Mouse (Mus musculus) hindbrain, postnatal 0 days (tissue): Measurements from ENCODE around the gene Cd36. TPM values are rescaled to one million over a fixed set of nuclear protein-coding genes. Genes with fewer than 3 reads are reported as not detected.
"Not testable (repeated sequence)": the region's sequence is repeated elsewhere in the genome, so short reads cannot be mapped to it uniquely, and the experiment has no call there.

Source experiments
- ATAC-seq: fragments of 200-750 bp; cut with Nextera tagmentation; 2 replicates; pipeline ENCODE4 v1.8.0; 2017; ENCODE audit warnings: mild to moderate bottlenecking, moderate TSS enrichment, moderate library complexity
- DNase-seq: peaks from one replicate; pipeline ENCODE4 v3.0.0-alpha.2; 2015; ENCODE audit warnings: low spot score
- H3K27ac ChIP-seq: fragments of 300-500 bp; sonication (generic); 2 replicates; pipeline ENCODE4 v1.5.1; 2014; ENCODE audit warnings: mild to moderate bottlenecking
- H3K27me3 ChIP-seq: fragments of 300-500 bp; sonication (generic); 2 replicates; pipeline ENCODE4 v1.6.1; 2014; ENCODE audit warnings: low read length, mixed read lengths; ENCODE audit not compliant: insufficient read depth
- H3K36me3 ChIP-seq: fragments of 300-500 bp; sonication (generic); 2 replicates; pipeline ENCODE4 v1.6.1; 2014; ENCODE audit warnings: low read length, mixed read lengths; ENCODE audit not compliant: insufficient read depth
- H3K4me1 ChIP-seq: fragments of 300-500 bp; sonication (generic); 2 replicates; pipeline ENCODE4 v1.6.1; 2014; ENCODE audit warnings: antibody characterized with exemption, low read length, mixed read lengths; ENCODE audit not compliant: insufficient read depth
- H3K4me2 ChIP-seq: fragments of 300-500 bp; sonication (generic); 2 replicates; pipeline ENCODE4 v1.6.1; 2014; ENCODE audit warnings: low read depth, mild to moderate bottlenecking, low read length, moderate library complexity, mixed read lengths
- H3K4me3 ChIP-seq: fragments of 300-500 bp; sonication (generic); 2 replicates; pipeline ENCODE4 v1.5.1; 2014; ENCODE audit warnings: low read length
- H3K9ac ChIP-seq: fragments of 300-500 bp; sonication (generic); replicated peaks from 2 replicates; pipeline ENCODE4 v1.6.1; 2014; ENCODE audit warnings: mild to moderate bottlenecking, low read length, moderate library complexity, mixed read lengths
- H3K9me3 ChIP-seq: fragments of 300-500 bp; sonication (generic); 2 replicates; pipeline ENCODE4 v1.6.1; 2016; ENCODE audit warnings: low read length, mixed read lengths
- CTCF ChIP-seq: IDR thresholded peaks from 2 replicates; pipeline ENCODE4 v1.5.1; 2016; ENCODE audit warnings: antibody characterized with exemption, control low read depth, low read depth
- WGBS: fragments of 180-500 bp; shearing (Covaris S2); extraction: QIAGEN DNeasy Blood & Tissue Kit; methylation state at CpG from one replicate; pipeline ENCODE4 v1.1.7; 2014; 5-methylcytosine and 5-hydroxymethylcytosine counted together
- polyA plus RNA-seq: library from polyadenylated mRNA; unstranded; fragments of >200 nt; fragmentation: Nextera tagmentation; extraction: Ambion mirVana; gene quantifications from 2 replicates; pipeline ENCODE4 v1.2.1, GENCODE M21; 2015
- total RNA-seq: library from RNA; depleted of rRNA; stranded (reverse); fragments of >200 nt; gene quantifications from 2 replicates; pipeline ENCODE4 v1.2.3, GENCODE M21; 2014

Gene Cd36
- total and polyA plus RNA-seq, 2 experiments from 2014 or later, result 4.0 to 5.1 TPM

DNA sequence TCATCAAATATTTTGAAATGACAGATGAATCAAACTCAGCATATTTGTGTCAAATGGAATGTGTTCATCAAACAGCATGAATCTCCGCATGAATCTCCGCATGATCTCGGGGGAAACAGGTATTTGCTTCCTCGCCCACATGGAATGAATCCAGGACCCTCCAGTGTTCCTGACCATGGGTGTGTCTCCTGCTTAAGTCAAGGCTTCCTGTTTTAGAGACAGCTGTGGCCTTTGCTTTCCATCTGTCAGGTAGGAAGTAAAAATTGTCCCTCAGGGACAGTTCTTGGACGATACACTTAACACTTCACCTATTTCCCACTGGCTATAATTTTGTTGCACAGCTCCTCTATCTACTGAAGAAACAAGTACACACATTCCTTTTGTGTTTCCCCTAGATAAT, 30.4 kb upstream of the Cd36 start:
- H3K4me2 ChIP-seq, result no peak overlapping the region
- H3K27ac ChIP-seq, result no peak overlapping the region
- no peaks in the 10 kb centered on the region for H3K9me3 ChIP-seq
- H3K9ac ChIP-seq, result no peak overlapping the region
- H3K27me3 ChIP-seq, result no peaks in the 10 kb centered on the region
- DNase-seq (no peak), ATAC-seq (no peak)
- H3K4me3 ChIP-seq, result no peak overlapping the region
- no peaks in the 10 kb centered on the region for H3K4me1 ChIP-seq
- TF ChIP-seq CTCF, result no peak
- 68% methylated on average over 5 of the region's 5 CpGs for WGBS
- no peaks in the 10 kb centered on the region for H3K36me3 ChIP-seq

DNA sequence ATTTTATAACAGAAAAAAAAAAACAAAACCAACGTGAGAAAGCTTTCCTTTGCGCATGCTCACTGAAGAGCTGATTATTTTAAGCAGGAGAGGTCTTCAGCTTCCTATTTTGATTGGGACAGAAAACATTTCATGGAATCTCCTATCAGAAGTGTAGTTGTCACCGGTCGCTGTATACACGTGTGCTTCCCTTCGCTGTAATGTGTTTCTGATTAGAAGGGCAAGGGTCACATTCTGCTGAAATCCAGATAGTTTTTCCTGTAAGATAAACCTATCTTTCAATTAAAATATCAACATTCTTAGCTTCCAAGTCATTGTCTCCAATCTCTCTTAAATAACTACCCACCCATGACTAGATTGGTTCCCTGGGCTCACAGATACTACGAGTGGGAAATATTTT, 16.2 kb upstream of the Cd36 start:
- no peaks in the 10 kb centered on the region for H3K27me3 ChIP-seq
- no peak for ATAC-seq
- H3K4me3 ChIP-seq, result no peak overlapping the region
- H3K9ac ChIP-seq, result no peak overlapping the region
- no peaks in the 10 kb centered on the region for H3K4me1 ChIP-seq
- WGBS, result 79% methylated on average over 7 of the region's 7 CpGs
- H3K36me3 ChIP-seq, result no peaks in the 10 kb centered on the region
- no peak for DNase-seq
- no peak overlapping the region for H3K4me2 ChIP-seq
- no peak overlapping the region for H3K27ac ChIP-seq
- no peaks in the 10 kb centered on the region for H3K9me3 ChIP-seq
- TF ChIP-seq CTCF, result no peak

GRCm38 (mm10) chr5:17898948-17899347, 10.3 kb upstream of the Cd36 start:
- 66% methylated on average over 3 of the region's 3 CpGs for WGBS
- H3K4me2 ChIP-seq, result no peak overlapping the region
- no peaks in the 10 kb centered on the region for H3K27me3 ChIP-seq
- DNase-seq (no peak), ATAC-seq (no peak)
- H3K27ac ChIP-seq, result no peak overlapping the region
- no peak for TF ChIP-seq CTCF
- H3K9me3 ChIP-seq, result no peaks in the 10 kb centered on the region
- H3K36me3 ChIP-seq, result no peaks in the 10 kb centered on the region
- no peak overlapping the region for H3K4me3 ChIP-seq
- no peak overlapping the region for H3K9ac ChIP-seq
- H3K4me1 ChIP-seq, result no peaks in the 10 kb centered on the region

- not testable (repeated sequence) for H3K36me3 ChIP-seq, H3K4me2 ChIP-seq, H3K4me3 ChIP-seq, ATAC-seq, H3K9ac ChIP-seq, DNase-seq, H3K4me1 ChIP-seq, H3K27me3 ChIP-seq, H3K27ac ChIP-seq, H3K9me3 ChIP-seq
- WGBS, result 95% methylated on average over 5 of the region's 5 CpGs
Observed at GRCm38 (mm10) chr5:17897641-17898040, 9.0 kb upstream of the Cd36 start.

DNA sequence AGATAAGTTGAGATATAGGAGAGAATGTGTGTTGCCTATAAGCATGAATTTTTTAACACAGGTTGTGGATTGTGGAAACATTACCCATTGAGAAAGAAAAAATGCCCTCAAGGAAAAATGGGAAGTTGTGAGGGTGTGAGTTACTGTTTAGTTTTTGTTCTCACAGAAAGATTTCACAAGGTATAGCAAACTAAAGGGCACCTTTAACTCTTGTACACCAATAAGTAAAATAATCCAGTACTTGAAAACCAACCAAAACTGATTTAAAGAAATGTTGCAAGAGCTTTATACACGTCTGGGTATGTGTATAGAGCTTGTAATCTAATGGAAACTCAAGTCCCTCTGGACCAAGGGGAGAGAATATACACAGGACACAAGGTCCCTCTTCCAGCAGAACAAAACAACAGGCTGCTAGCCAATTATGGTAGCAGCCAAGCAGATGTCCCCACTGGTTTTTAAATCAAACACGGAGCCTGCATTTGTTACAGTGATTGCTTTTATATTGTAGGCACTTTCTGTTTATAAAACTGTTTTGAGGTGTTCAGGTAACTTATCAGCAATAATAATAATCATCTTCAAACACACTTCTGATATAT, 5.1 kb upstream of the Cd36 start:
- WGBS, result 50% methylated on average over 2 of the region's 2 CpGs

GRCm38 (mm10) chr5:17889291-17889690, 690 bp upstream of the Cd36 start:
- 79% methylated on average over 1 of the region's 1 CpGs for WGBS

More for the DNA sequence above, 5.1 kb upstream of the Cd36 start:
- no peak overlapping the region for H3K4me2 ChIP-seq
- no peaks in the 10 kb centered on the region for H3K36me3 ChIP-seq
- H3K4me3 ChIP-seq, result no peak overlapping the region
- H3K9me3 ChIP-seq, result no peaks in the 10 kb centered on the region
- H3K27ac ChIP-seq, result no peak overlapping the region
- no peak overlapping the region for H3K9ac ChIP-seq
- no peaks in the 10 kb centered on the region for H3K27me3 ChIP-seq
- DNase-seq (no peak), ATAC-seq (no peak)
- H3K4me1 ChIP-seq, result no peaks in the 10 kb centered on the region
- no peak for TF ChIP-seq CTCF

GRCm38 (mm10) chr5:17886377-17886776, 2.2 kb downstream of the Cd36 start:
- H3K27ac ChIP-seq, result no peak overlapping the region
- H3K36me3 ChIP-seq, result no peaks in the 10 kb centered on the region
- H3K27me3 ChIP-seq, result no peaks in the 10 kb centered on the region
- no peak overlapping the region for H3K4me2 ChIP-seq
- no peak for DNase-seq
- no peak overlapping the region for H3K9ac ChIP-seq
- ATAC-seq, result no peak
- H3K9me3 ChIP-seq, result no peaks in the 10 kb centered on the region
- no peaks in the 10 kb centered on the region for H3K4me1 ChIP-seq
- H3K4me3 ChIP-seq, result no peak overlapping the region
- 88% methylated on average over 3 of the region's 3 CpGs for WGBS
- no peak for TF ChIP-seq CTCF

More at GRCm38 (mm10) chr5:17889291-17889690, 690 bp upstream of the Cd36 start:
- DNase-seq, result no peak
- no peak overlapping the region for H3K4me2 ChIP-seq
- no peak for TF ChIP-seq CTCF
- H3K27ac ChIP-seq, result no peak overlapping the region
- H3K4me1 ChIP-seq, result no peaks in the 10 kb centered on the region
- no peaks in the 10 kb centered on the region for H3K27me3 ChIP-seq
- H3K9ac ChIP-seq, result no peak overlapping the region
- no peaks in the 10 kb centered on the region for H3K9me3 ChIP-seq
- no peaks in the 10 kb centered on the region for H3K36me3 ChIP-seq
- ATAC-seq, result no peak
- H3K4me3 ChIP-seq, result no peak overlapping the region
